Mouse (Mus musculus): ENCODE data around the gene Plekhg3. TPM values are rescaled to one million over a fixed set of nuclear protein-coding genes. Genes with fewer than 3 reads are reported as not detected.

Plekhg3 gene
- polyA plus RNA-seq, 1 experiment from 2014 or later: 24.8 TPM

DNA sequence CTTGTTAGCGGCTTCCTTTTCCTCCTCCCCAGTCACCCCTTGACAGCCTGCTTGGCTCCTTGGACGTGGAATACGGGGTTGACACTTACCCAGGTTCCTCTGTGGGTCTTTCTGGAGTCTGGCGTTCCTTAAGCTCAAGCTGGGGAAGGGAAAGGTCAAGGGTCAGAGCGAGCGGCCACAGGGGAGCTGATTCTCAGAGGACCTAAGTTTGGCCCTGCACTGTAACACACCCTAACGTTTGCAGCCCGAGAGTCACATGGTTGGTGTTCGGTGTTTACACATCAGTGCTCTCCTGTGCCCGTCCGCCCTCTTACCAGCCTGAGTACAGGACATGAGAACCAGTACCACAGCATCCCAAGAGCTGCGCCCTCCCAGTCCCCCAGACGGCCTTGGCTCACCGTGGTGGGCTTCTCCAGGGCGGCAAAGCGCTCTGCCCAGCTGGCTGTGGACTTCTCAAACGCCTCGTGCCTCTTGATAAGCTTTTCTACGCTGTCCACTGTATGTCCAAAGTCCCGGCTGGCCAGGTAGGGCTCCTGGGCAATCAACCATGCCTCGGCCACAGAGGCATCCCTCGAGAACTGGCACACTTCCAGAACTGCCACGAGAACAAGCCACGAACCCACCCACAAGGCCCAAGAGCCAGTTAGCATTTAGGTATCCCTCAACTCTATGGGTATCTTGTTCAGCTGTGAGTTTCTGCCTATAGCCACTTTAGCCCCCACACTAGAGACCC, 67.7 kb downstream of the Plekhg3 start:
- no peaks in the 10 kb centered on the region for H3K9me3 ChIP-seq (ENCODE audit: low read length)
- 0 out of 2 replicates have a peak, but pooled peaks have one; percentile 36 for ATAC-seq (ENCODE audit: low FRiP score, low TSS enrichment)
- WGBS: 60% methylated on average over 24 of the region's 24 CpGs

DNA sequence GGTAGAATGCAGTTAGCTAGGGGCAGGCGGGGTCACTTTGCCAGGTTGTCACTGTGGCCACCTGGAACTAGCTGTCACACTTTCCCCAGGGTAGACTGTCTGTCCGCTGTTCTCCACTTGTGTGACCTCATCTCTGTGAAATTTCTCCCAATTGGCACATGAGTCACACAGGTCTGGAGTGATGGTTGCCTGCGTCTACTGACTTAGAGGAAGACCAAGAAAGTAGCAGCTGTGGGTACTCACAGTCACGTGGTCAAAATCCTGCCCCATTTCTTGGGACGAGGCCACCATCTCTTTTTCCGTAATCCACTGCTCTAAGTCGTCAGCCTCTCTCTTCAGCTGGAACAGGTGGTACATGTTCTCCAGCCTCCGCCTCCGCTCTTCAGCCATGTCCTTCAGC, 73.1 kb downstream of the Plekhg3 start:
- Histone ChIP-seq H3K4me1 (ENCODE audit: insufficient read depth, low read length) (no peaks in the 10 kb centered on the region), H3K27ac (ENCODE audit: low read length) (no peak overlapping the region), H3K9me3 (ENCODE audit: low read length) (no peaks in the 10 kb centered on the region), H3K4me2 (replicated peaks; ENCODE audit: low read depth, low read length) (no peak overlapping the region), H3K4me3 (ENCODE audit: low read length) (no peak overlapping the region), H3K27me3 (ENCODE audit: insufficient read depth, low read length) (no peaks in the 10 kb centered on the region), H3K9ac (replicated peaks; ENCODE audit: low read length) (no peak overlapping the region), H3K36me3 (ENCODE audit: insufficient read depth, low read length) (no peaks in the 10 kb centered on the region)
- 82% methylated on average over 9 of the region's 9 CpGs for WGBS
- no peak for ATAC-seq (ENCODE audit: low FRiP score, low TSS enrichment)

More for the DNA sequence above, 67.7 kb downstream of the Plekhg3 start:
- Histone ChIP-seq H3K9ac (replicated peaks; ENCODE audit: low read length) (no peak overlapping the region), H3K4me2 (replicated peaks; ENCODE audit: low read depth, low read length) (no peak overlapping the region), H3K27me3 (ENCODE audit: insufficient read depth, low read length) (no peaks in the 10 kb centered on the region), H3K4me3 (ENCODE audit: low read length) (no peak overlapping the region), H3K36me3 (ENCODE audit: insufficient read depth, low read length) (no peaks in the 10 kb centered on the region), H3K27ac (ENCODE audit: low read length) (no peak overlapping the region), H3K4me1 (ENCODE audit: insufficient read depth, low read length) (peaks cover 19% of the 10 kb centered on the region; the same call in 1 of the 2 replicates)

GRCm38 (mm10) chr12:76604546-76604945, 73.9 kb downstream of the Plekhg3 start:
- no peak for ATAC-seq (ENCODE audit: low FRiP score, low TSS enrichment)
- Histone ChIP-seq H3K4me2 (replicated peaks; ENCODE audit: low read depth, low read length) (no peak overlapping the region), H3K36me3 (ENCODE audit: insufficient read depth, low read length) (no peaks in the 10 kb centered on the region), H3K9ac (replicated peaks; ENCODE audit: low read length) (no peak overlapping the region), H3K4me1 (ENCODE audit: insufficient read depth, low read length) (no peaks in the 10 kb centered on the region), H3K27ac (ENCODE audit: low read length) (no peak overlapping the region), H3K9me3 (ENCODE audit: low read length) (no peaks in the 10 kb centered on the region), H3K4me3 (ENCODE audit: low read length) (no peak overlapping the region), H3K27me3 (ENCODE audit: insufficient read depth, low read length) (no peaks in the 10 kb centered on the region)
- WGBS: 64% methylated on average over 4 of the region's 4 CpGs

DNA sequence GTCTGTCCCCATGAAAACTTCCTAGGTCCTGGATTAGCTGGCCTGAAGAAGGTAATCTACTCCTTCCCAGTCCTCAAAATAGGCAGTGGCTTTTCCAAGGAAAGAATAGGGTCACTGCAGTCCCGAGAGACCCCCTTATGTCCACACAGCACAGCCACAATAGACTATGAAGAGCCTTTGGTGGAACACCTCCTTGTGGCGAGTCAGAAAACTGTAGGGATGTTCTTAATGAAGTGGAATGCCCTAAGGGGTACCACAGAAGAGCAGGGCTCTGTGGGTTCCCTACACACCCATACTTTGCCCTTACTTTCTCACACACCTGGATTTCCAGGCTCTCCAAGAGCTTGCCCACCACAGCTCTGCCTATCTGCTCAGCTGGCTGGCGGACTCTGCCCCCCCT, 75.1 kb downstream of the Plekhg3 start:
- no peak overlapping the region for H3K4me2 ChIP-seq (replicated peaks; ENCODE audit: low read depth, low read length)
- no peak overlapping the region for H3K27ac ChIP-seq (ENCODE audit: low read length)
- ATAC-seq (ENCODE audit: low FRiP score, low TSS enrichment): no peak
- 71% methylated on average over 3 of the region's 3 CpGs for WGBS
- no peaks in the 10 kb centered on the region for H3K4me1 ChIP-seq (ENCODE audit: insufficient read depth, low read length)
- H3K27me3 ChIP-seq (ENCODE audit: insufficient read depth, low read length): no peaks in the 10 kb centered on the region
- H3K36me3 ChIP-seq (ENCODE audit: insufficient read depth, low read length): no peaks in the 10 kb centered on the region
- H3K9ac ChIP-seq (replicated peaks; ENCODE audit: low read length): no peak overlapping the region
- H3K4me3 ChIP-seq (ENCODE audit: low read length): no peak overlapping the region
- H3K9me3 ChIP-seq (ENCODE audit: low read length): no peaks in the 10 kb centered on the region

GRCm38 (mm10) chr12:76608241-76608640, 77.5 kb downstream of the Plekhg3 start:
- H3K9ac ChIP-seq (replicated peaks; ENCODE audit: low read length): no peak overlapping the region
- 87% methylated on average over 11 of the region's 11 CpGs for WGBS
- no peak overlapping the region for H3K4me2 ChIP-seq (replicated peaks; ENCODE audit: low read depth, low read length)
- H3K4me1 ChIP-seq (ENCODE audit: insufficient read depth, low read length): no peaks in the 10 kb centered on the region
- no peak for ATAC-seq (ENCODE audit: low FRiP score, low TSS enrichment)
- no peaks in the 10 kb centered on the region for H3K36me3 ChIP-seq (ENCODE audit: insufficient read depth, low read length)
- no peaks in the 10 kb centered on the region for H3K27me3 ChIP-seq (ENCODE audit: insufficient read depth, low read length)
- H3K27ac ChIP-seq (ENCODE audit: low read length): no peak overlapping the region
- H3K4me3 ChIP-seq (ENCODE audit: low read length): no peak overlapping the region
- H3K9me3 ChIP-seq (ENCODE audit: low read length): no peaks in the 10 kb centered on the region

DNA sequence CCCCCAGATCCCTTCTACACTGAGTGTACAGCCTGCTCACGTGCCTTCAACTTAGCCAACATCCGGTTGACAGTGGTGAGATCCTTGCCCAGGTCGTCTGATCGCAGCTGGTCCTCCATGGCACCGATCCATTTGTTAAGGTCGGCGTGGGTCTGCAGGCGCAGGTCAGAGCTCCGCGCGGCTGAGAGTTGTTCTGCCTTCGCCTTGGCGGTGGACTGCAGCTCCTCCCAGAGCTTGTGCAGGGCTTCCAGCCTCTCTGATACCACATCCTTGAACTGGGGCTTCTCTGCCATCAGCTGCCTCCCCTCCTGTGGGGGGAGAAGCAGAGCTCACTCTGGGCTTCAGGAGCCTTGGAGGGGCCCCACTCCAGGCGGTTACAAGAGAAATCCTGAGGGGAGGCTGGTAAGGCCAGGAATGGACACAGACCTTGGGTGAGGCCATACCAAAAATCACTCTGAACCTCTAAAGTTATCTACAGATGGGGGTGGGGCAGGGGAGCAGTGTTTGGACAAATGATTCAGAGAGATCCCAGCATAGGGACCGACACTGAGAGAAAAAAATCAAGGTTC, 78.4 kb downstream of the Plekhg3 start:
- no peaks in the 10 kb centered on the region for H3K36me3 ChIP-seq (ENCODE audit: insufficient read depth, low read length)
- no peak overlapping the region for H3K4me2 ChIP-seq (replicated peaks; ENCODE audit: low read depth, low read length)
- H3K9ac ChIP-seq (replicated peaks; ENCODE audit: low read length): no peak overlapping the region
- no peak overlapping the region for H3K27ac ChIP-seq (ENCODE audit: low read length)
- WGBS: 81% methylated on average over 15 of the region's 15 CpGs
- H3K4me3 ChIP-seq (ENCODE audit: low read length): no peak overlapping the region
- H3K4me1 ChIP-seq (ENCODE audit: insufficient read depth, low read length): no peaks in the 10 kb centered on the region
- no peaks in the 10 kb centered on the region for H3K27me3 ChIP-seq (ENCODE audit: insufficient read depth, low read length)
- H3K9me3 ChIP-seq (ENCODE audit: low read length): no peaks in the 10 kb centered on the region
- no peak for ATAC-seq (ENCODE audit: low FRiP score, low TSS enrichment)

DNA sequence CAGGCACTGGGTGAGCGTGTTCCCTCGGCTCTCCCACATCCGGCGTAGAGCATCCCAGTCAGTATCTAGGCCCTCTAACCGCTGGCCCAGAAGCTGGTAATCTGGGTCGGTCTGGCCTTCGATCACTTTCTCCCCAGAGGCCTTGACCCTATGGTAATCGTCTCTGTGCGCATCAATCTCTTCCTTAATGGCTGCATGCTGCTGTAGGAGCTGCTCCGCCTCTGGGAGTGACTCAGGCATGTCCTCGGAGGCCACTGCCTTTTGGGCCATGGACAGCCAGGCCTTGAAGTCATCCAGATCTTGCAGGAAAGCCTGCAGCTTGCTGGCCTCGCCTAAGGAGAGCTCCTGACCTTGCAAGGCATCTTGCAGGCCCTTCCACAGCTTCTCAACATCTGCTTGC, 81.9 kb downstream of the Plekhg3 start:
- no peaks in the 10 kb centered on the region for H3K36me3 ChIP-seq (ENCODE audit: insufficient read depth, low read length)

DNA sequence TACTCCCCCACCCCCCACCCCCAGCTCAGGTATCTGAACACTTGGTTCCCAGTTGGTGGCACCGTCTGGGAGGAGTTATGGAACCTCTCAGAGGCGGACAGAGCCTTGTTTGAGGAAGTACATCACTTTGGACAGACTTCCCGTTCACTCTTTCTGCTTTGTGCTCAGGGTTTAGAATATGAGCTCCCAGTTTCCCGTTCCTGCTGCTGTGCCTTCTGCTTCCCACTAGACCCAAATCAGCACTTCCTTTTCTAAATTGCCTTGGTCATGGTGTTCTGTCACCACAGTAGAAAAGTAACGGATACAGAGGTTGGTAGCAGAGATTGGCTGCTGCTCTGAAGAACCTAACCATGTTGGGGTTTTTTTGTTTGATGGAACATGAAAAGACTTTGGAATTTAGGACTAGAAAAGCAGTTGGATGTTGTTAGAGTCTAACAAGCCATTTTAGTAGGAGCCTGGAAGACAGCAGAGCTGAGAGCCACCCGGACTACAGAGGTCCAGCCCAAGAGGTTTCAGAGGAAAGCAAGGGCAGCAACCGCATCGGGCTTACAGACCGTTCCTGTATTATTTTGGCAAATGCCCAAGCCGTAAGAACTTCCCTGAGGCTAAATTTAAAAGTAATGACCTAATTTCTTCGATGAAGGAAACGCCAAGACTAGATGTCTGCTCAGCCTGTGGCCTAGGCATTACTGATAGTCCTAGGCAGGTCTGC, 84.3 kb downstream of the Plekhg3 start:
- 50% methylated on average over 12 of the region's 12 CpGs for WGBS
- Histone ChIP-seq H3K27me3 (ENCODE audit: insufficient read depth, low read length) (no peaks in the 10 kb centered on the region), H3K36me3 (ENCODE audit: insufficient read depth, low read length) (no peaks in the 10 kb centered on the region), H3K4me1 (ENCODE audit: insufficient read depth, low read length) (peaks cover 8% of the 10 kb centered on the region; the same call in 1 of the 2 replicates), H3K4me3 (ENCODE audit: low read length) (no peak overlapping the region), H3K9me3 (ENCODE audit: low read length) (no peaks in the 10 kb centered on the region), H3K9ac (replicated peaks; ENCODE audit: low read length) (no peak overlapping the region), H3K4me2 (replicated peaks; ENCODE audit: low read depth, low read length) (no peak overlapping the region), H3K27ac (ENCODE audit: low read length) (no peak overlapping the region)
- ATAC-seq (ENCODE audit: low FRiP score, low TSS enrichment): no peak

More for the DNA sequence above, 81.9 kb downstream of the Plekhg3 start:
- Histone ChIP-seq H3K4me2 (replicated peaks; ENCODE audit: low read depth, low read length) (no peak overlapping the region), H3K9me3 (ENCODE audit: low read length) (no peaks in the 10 kb centered on the region), H3K27me3 (ENCODE audit: insufficient read depth, low read length) (no peaks in the 10 kb centered on the region), H3K27ac (ENCODE audit: low read length) (no peak overlapping the region), H3K4me3 (ENCODE audit: low read length) (no peak overlapping the region), H3K9ac (replicated peaks; ENCODE audit: low read length) (no peak overlapping the region), H3K4me1 (ENCODE audit: insufficient read depth, low read length) (peaks cover 8% of the 10 kb centered on the region; the same call in 1 of the 2 replicates)
- no peak for ATAC-seq (ENCODE audit: low FRiP score, low TSS enrichment)
- 73% methylated on average over 12 of the region's 12 CpGs for WGBS

- no peak for ATAC-seq (ENCODE audit: low FRiP score, low TSS enrichment)
- H3K27me3 ChIP-seq (ENCODE audit: insufficient read depth, low read length): no peaks in the 10 kb centered on the region
- no peaks in the 10 kb centered on the region for H3K9me3 ChIP-seq (ENCODE audit: low read length)
- peaks cover 8% of the 10 kb centered on the region; the same call in 1 of the 2 replicates for H3K4me1 ChIP-seq (ENCODE audit: insufficient read depth, low read length)
- H3K27ac ChIP-seq (ENCODE audit: low read length): no peak overlapping the region
- no peak overlapping the region for H3K9ac ChIP-seq (replicated peaks; ENCODE audit: low read length)
- H3K4me2 ChIP-seq (replicated peaks; ENCODE audit: low read depth, low read length): no peak overlapping the region
- no peak overlapping the region for H3K4me3 ChIP-seq (ENCODE audit: low read length)
- WGBS: 68% methylated on average over 4 of the region's 4 CpGs
- H3K36me3 ChIP-seq (ENCODE audit: insufficient read depth, low read length): no peaks in the 10 kb centered on the region
Observed at GRCm38 (mm10) chr12:76615580-76615937, 84.9 kb downstream of the Plekhg3 start.

GRCm38 (mm10) chr12:76618175-76618574, 87.5 kb downstream of the Plekhg3 start:
- Histone ChIP-seq H3K4me3 (ENCODE audit: low read length) (no peak overlapping the region), H3K9me3 (ENCODE audit: low read length) (no peaks in the 10 kb centered on the region), H3K4me2 (replicated peaks; ENCODE audit: low read depth, low read length) (no peak overlapping the region), H3K27me3 (ENCODE audit: insufficient read depth, low read length) (no peaks in the 10 kb centered on the region), H3K36me3 (ENCODE audit: insufficient read depth, low read length) (no peaks in the 10 kb centered on the region), H3K9ac (replicated peaks; ENCODE audit: low read length) (no peak overlapping the region), H3K27ac (ENCODE audit: low read length) (no peak overlapping the region), H3K4me1 (ENCODE audit: insufficient read depth, low read length) (peaks cover 8% of the 10 kb centered on the region; the same call in 1 of the 2 replicates)
- ATAC-seq (ENCODE audit: low FRiP score, low TSS enrichment): no peak
- 75% methylated on average over 4 of the region's 4 CpGs for WGBS

Data from kidney, embryonic 16.5 days (tissue).